Mouse (Mus musculus) heart, postnatal 36 days (tissue): ENCODE measurements around the gene 4931414P19Rik. TPM values are rescaled to one million over a fixed set of nuclear protein-coding genes. Genes with fewer than 3 reads are reported as not detected.

ENCODE experiments used
- DNase-seq, 2 experiments: peaks; one replicate each; pipeline ENCODE4 v3.0.0; 2021 to 2022
- intact Hi-C: fragments of 180-260 bp; cut with DNase I; formaldehyde crosslinking; loops from one replicate; pipeline ENCODE4 v1.15.1; 2025
- total RNA-seq, 2 experiments: library from RNA; stranded (reverse); gene quantifications; 2 replicates each; pipeline ENCODE4 v1.2.3; 2021

4931414P19Rik gene
- total RNA-seq, 2 experiments from 2014 or later: 4.0 to 5.9 TPM

DNA sequence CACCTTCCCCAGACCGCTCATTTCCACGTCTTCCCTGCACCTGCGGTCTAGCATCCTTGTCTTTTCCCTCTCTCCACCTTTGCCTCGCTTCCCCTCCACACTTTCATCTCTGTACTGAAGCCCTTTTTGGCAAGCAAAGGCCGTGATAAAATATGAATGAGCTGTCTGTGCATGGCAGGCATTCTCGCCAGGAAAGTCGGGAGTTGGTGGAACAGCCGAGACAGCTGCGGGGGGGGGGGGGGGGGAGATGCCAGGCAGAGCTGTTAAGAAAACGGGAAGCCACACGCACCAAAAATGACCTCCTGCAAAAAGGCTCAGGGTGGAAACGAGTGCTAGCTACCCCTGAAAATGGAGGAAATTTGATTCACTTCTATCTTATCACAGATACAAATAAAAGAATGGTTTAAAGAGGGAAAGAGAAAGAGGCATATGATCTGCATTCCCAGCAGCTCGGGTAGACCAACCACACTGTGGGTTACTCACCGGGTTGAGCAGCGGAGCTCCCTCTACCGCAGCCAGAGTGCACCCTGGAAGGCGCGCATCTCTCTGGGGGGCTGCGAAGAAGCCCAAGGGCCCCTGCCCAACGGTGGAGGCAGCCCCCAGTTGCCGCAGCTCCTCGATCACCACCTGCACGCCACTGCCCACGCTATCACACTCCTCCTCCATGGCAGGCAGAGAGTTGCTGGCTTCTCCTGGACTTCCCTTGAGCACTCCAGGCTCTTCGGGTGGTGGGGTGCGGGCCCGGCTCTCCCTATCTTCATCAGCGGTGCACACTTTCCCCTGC is 11.0 kb downstream of the 4931414P19Rik start:
- intact Hi-C loops: no loop called here
- DNase-seq: no peak

DNA sequence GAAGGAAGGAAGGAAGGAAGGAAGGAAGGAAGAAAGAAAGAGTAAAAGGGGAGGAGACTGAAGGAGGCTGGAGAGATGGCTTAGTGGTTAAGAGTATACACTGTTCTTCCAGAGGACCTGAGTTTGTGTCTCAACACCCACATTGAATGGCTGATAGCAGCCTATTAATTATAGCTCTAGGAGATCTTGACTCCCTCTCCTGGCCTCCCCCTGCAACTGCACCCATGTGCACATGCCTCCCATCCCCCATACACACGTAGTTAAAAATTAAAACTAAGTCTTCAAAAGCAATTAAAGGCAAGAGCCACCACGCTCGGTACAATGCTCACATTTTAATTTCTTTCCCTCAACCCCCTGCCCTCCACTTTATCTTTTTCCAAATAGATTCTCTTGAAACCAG is 11.7 kb downstream of the 4931414P19Rik start:
- DNase-seq: no peak

GRCm38 (mm10) chr14:54592319-54592934 is 13.4 kb downstream of the 4931414P19Rik start:
- DNase-seq: peak in 1 of 2 experiments; percentile 48
- intact Hi-C loops: no loop called here

More for the DNA sequence above, 11.7 kb downstream of the 4931414P19Rik start:
- intact Hi-C loops: no loop called here

DNA sequence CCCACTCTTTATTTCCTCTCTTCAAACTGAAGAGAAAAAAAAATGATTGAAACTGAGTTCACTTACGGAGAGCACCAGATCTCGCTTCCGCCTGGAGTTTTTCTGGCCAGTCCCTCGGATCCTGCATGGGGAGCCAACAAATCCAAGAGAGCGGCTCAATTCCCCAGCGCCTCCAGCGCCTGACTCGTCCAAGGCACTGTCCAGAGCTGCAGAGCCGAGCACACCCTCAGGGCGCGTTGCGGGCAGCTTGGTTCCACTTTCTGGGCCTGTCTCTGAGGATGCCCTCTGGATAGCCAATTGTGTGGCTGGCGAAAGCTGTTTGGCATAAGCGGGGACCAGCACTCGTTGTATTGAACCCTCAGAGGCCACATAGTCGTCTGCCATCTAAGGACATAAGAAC is 14.7 kb downstream of the 4931414P19Rik start:
- DNase-seq: no peak
- intact Hi-C loops: no loop called here

GRCm38 (mm10) chr14:54583681-54584338 is 22.0 kb downstream of the 4931414P19Rik start:
- peak; percentile 66 to 70 for DNase-seq
- intact Hi-C loops: loop anchor here (1.0 kb wide), 1 partner anchor 57 kb away; the partner anchor contains the start of gene Cdh24

DNA sequence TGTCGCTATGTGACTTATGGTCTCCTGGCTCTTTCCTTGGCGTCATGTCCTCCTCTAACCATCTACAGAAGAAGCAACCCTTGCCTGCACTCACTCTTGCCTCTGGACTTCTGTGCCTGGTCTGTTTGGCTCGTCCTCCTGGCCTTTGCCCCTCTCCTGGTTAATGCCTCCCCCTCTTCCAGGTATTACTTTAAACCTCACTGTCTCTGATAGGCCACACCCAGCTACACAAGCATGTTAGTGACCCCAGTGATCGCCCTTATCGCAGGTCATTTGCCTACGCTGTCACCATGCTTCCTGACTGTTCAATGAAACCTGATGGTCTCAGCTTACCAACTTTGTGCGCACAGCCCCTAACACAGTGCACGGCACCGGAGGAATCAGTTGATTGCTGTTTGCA is 23.3 kb downstream of the 4931414P19Rik start:
- intact Hi-C loops: no loop called here
- DNase-seq: no peak

DNA sequence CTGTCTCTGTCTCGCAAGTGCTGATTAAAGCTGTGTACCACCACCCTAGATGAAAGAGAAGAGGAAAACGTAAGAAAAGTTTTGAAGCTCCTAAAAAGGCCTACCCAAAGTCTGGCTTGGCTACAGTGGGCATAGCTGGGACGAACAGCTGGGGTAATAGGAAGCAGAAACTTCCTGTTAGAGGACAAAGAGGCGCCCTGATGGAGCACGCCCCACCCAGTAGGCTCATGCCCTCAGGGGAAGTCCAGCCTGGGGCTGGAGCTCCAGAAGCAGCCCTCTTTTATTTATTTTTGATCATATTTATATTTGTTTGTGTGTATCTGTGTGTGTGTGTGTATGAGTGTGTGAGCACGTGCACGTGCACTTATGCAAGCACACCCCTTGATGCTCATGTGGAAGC is 26.2 kb downstream of the 4931414P19Rik start:
- intact Hi-C loops: loop anchor here (5.0 kb wide), 1 partner anchor 52 kb away; no protein-coding TSS in a partner anchor

GRCm38 (mm10) chr14:54578063-54578462 is 27.7 kb downstream of the 4931414P19Rik start:
- no peak for DNase-seq
- intact Hi-C loops: loop anchor here (1.0 to 5.0 kb wide), 2 partner anchors 51 to 350 kb away; no protein-coding TSS in a partner anchor

More for the DNA sequence above, 26.2 kb downstream of the 4931414P19Rik start:
- no peak for DNase-seq

- intact Hi-C loops: loop anchor here (2.0 to 5.0 kb wide), 2 partner anchors 23 to 50 kb away; partner anchors contain the start of gene Haus4
- peak; percentile 88 to 93 for DNase-seq
Observed at GRCm38 (mm10) chr14:54577089-54577982, 28.5 kb downstream of the 4931414P19Rik start, which contains the start of gene Ajuba. Gene Ajuba (minus strand): TSS chr14:54577558.

GRCm38 (mm10) chr14:54576241-54577088 is 29.3 kb downstream of the 4931414P19Rik start:
- intact Hi-C loops: loop anchor here (2.0 to 5.0 kb wide), 2 partner anchors 22 to 49 kb away; partner anchors contain the start of gene Haus4
- peak; percentile 54 to 69 for DNase-seq

GRCm38 (mm10) chr14:54575631-54576030 is 30.2 kb downstream of the 4931414P19Rik start:
- DNase-seq: peak; percentile 53 to 65
- intact Hi-C loops: loop anchor here (2.0 to 5.0 kb wide), 2 partner anchors 21 to 48 kb away; partner anchors contain the start of gene Haus4

- no peak for DNase-seq
- intact Hi-C loops: loop anchor here (5.0 kb wide), 1 partner anchor 48 kb away; no protein-coding TSS in a partner anchor
Observed at GRCm38 (mm10) chr14:54575031-54575430, 30.8 kb downstream of the 4931414P19Rik start.

- no peak for DNase-seq
Observed at GRCm38 (mm10) chr14:54574253-54574652, 31.5 kb downstream of the 4931414P19Rik start.

DNA sequence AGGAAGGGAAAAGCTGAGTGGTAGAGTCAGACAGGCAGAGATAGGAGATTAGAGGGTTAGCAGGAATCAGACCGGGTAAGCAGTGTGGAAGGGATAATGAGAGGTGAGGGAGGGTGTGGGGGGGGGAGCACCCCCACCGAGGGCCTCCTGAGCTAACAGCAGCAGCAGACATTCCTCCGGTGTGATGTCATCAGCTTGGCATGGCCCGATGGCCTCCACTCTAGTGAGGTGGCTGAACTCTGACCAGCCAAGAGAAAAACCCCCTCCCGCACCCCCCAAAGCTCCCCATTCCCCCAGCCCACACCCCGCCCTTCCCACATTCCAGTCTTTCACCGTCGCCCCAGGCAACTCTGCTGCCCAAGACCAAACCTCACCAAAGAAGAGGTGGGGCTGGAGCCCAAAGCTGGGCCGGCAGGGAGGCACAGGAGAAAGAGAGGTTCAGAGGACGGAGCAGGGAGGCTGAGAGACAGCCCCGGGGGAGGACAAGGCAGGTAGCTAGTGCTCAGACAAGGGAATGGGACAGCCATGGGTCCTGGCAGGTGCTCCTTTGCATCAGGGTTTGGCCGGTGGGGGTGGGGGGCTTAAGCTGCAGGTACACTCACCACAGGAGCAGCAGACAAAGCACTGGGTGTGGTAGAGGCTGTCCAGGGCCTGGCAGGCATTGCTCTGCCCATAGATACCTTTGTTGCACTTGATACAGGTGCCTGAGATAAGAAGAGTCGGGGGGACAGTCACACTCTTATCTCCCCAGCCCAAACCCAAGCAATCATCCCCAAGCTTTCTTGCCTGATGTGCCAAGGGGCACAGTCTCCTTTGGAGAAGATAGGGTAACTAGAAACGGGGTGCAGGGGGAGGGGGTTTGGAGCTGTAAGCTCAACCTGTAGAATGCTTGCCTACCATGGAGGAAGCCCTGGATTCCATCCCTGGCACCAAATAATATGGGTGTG is 32.7 kb downstream of the 4931414P19Rik start:
- DNase-seq: no peak
- intact Hi-C loops: no loop called here

More at GRCm38 (mm10) chr14:54574253-54574652, 31.5 kb downstream of the 4931414P19Rik start:
- intact Hi-C loops: no loop called here

DNA sequence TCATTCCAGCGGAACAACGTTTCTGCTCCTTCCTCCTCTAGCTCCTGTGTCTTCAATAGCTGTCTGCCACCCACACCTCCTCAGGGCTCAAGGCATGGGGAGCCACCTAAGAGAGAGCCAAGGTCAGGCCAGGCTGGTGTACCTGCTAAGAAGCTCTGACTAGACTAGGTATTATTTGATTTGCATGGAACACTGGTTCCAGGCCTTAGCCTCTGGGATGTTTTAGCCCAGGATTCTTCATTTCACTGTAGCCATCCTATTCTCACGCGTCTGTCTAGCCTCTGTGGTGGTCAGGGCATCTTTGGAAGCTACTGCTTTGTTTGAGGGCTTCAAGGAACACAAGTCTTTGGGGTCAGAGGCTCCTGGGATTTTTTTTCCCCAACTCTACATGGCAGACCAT is 33.7 kb downstream of the 4931414P19Rik start:
- intact Hi-C loops: no loop called here
- DNase-seq: no peak

DNA sequence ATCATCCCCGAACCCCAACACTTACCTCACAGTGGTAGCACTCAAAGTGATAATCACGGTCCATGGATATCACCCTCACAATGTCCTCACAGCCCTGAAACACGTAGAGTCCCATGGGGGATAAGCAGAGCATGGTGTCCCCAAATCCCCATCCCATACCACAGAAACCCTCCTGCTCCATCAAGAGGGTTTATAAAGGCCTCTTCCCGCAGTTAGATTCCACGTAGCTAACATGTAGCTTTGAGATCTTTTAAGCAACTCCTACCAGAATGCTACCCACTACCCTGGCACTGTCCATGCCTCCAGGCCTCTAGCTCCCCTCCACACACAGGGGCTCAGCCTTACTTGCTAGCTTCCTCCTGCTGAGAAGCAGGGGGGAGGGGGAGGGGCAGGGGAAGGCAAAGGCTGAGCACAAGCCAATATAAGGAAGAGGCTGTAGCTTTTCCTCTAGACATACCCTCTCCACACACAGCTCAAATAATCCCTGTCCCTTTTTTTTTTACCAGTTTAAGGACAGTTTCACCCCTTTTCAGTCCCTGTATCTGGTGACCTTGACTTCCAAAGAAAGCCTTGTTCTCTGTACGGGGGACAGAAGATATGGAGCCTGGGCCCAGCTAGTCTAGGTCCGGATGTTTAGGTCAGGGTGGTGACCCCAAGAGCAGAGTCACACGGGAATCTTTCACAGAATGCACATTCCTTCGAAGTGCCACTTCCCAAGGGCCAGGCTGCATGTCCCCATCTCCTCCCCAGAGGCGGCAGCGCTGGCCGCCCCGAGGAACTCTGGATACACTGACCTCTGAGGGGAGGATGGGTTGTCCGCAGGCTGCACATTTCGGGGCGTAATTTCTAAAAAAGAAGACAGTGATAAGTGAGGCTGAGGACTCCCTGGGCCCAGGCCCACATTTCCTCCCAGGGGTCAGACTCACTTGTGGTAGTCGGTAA is 36.1 kb downstream of the 4931414P19Rik start:
- peak in 1 of 2 experiments; percentile 27 for DNase-seq
- intact Hi-C loops: loop anchor here (1.0 to 2.0 kb wide), 2 partner anchors 72 to 131 kb away; partner anchors contain the start of gene Cdh24
